Comparison of ENCODE assay signal across 8 mouse cellular contexts in genomic region chr6:113077569-113078030, GRCm38 (mm10). TPM values are rescaled to one million over a fixed set of nuclear protein-coding genes. Genes with fewer than 3 reads are reported as not detected.
DNase-seq lines count a peak whose midpoint lies in the region; ATAC-seq and TF ChIP-seq lines count a peak whose summit lies in the region.

No protein-coding gene starts in this region.

- TF ChIP-seq EP300 in liver, postnatal 0 days (IDR thresholded peaks at IDR 0.05; ENCODE audit: low read depth), result no peak

- H3K4me2 ChIP-seq in forebrain, embryonic 14.5 days (ENCODE audit: low read length), result peak overlapping the region; percentile 94
- peak overlapping the region; percentile 86 for H3K4me2 ChIP-seq in liver, postnatal 0 days (ENCODE audit: low read depth, low read length)

- H3K4me3 ChIP-seq in heart, embryonic 10.5 days, result peak overlapping the region; percentile 93
- H3K4me3 ChIP-seq in E14TG2a.4 (replicated peaks; ENCODE audit: low read length), result peak overlapping the region; percentile 98
- peak overlapping the region; percentile 98 for H3K4me3 ChIP-seq in forebrain, embryonic 14.5 days (ENCODE audit: low read depth, low read length)
- peak overlapping the region; percentile 85 for H3K4me3 ChIP-seq in liver, postnatal 0 days (ENCODE audit: low read depth, low read length)

- under 1% methylated on average over 28 of the region's 28 CpGs for WGBS in heart, embryonic 10.5 days
- 0% methylated on average over 25 of the region's 28 CpGs for WGBS in forebrain, embryonic 14.5 days
- WGBS in liver, postnatal 0 days (ENCODE audit: insufficient replicate concordance), result under 1% methylated on average over 28 of the region's 28 CpGs

- peak overlapping the region; percentile 97 for H3K9ac ChIP-seq in forebrain, embryonic 14.5 days (ENCODE audit: low read length)
- H3K9ac ChIP-seq in liver, postnatal 0 days (replicated peaks), result peak overlapping the region; percentile 99

- no peak for ATAC-seq in forebrain, embryonic 14.5 days
- no peak for ATAC-seq in liver, postnatal 0 days

- H3K27me3 ChIP-seq in heart, embryonic 10.5 days (ENCODE audit: insufficient read depth, poor library complexity, severe bottlenecking), result no peaks in the 10 kb centered on the region
- H3K27me3 ChIP-seq in E14TG2a.4 (ENCODE audit: insufficient read depth, low read length), result no peaks in the 10 kb centered on the region
- H3K27me3 ChIP-seq in forebrain, embryonic 14.5 days (replicated peaks; ENCODE audit: control insufficient read depth, insufficient read depth, low read length), result no peaks in the 10 kb centered on the region
- H3K27me3 ChIP-seq in liver, postnatal 0 days (ENCODE audit: insufficient read depth, low read length), result no peaks in the 10 kb centered on the region

- intact Hi-C loops in heart, postnatal 14 days (cut with DNase I), result loop anchor here (2.0 to 5.0 kb wide), 2 partner anchors 31 to 35 kb away; partner anchors contain the start of gene Thumpd3

- H3K9me3 ChIP-seq in heart, embryonic 10.5 days, result no peaks in the 10 kb centered on the region
- no peaks in the 10 kb centered on the region for H3K9me3 ChIP-seq in E14TG2a.4 (ENCODE audit: low read length)
- no peaks in the 10 kb centered on the region for H3K9me3 ChIP-seq in forebrain, embryonic 14.5 days (replicated peaks; ENCODE audit: control insufficient read depth, low read length)
- H3K9me3 ChIP-seq in liver, postnatal 0 days (ENCODE audit: low read length), result no peaks in the 10 kb centered on the region

- H3K27ac ChIP-seq in heart, embryonic 10.5 days, result peak overlapping the region; percentile 100
- H3K27ac ChIP-seq in forebrain, embryonic 14.5 days (ENCODE audit: low read depth, low read length), result peak overlapping the region; percentile 100
- H3K27ac ChIP-seq in liver, postnatal 0 days (ENCODE audit: low read depth), result peak overlapping the region; percentile 100

- H3K36me3 ChIP-seq in heart, embryonic 10.5 days, result no peaks in the 10 kb centered on the region
- peaks cover 29% of the 10 kb centered on the region for H3K36me3 ChIP-seq in E14TG2a.4 (ENCODE audit: insufficient read depth, low read length)
- H3K36me3 ChIP-seq in forebrain, embryonic 14.5 days (ENCODE audit: control insufficient read depth, insufficient read depth, low read length), result 0 out of 2 replicates have a peak, but pooled peaks cover 3% of the 10 kb centered on the region
- H3K36me3 ChIP-seq in liver, postnatal 0 days (replicated peaks; ENCODE audit: insufficient read depth, low read length), result no peaks in the 10 kb centered on the region

- no peak for DNase-seq in heart, embryonic 10.5 days (ENCODE audit: low spot score)
- DNase-seq in heart, postnatal 14 days, result no peak
- peak; percentile 32 for DNase-seq in forebrain, embryonic 14.5 days (ENCODE audit: low spot score)
- DNase-seq in liver, postnatal 0 days, result no peak
- DNase-seq in cerebellum, postnatal 25 days, result no peak
- DNase-seq in layer of hippocampus, postnatal 14 days (ENCODE audit: low spot score in 2 of 2), result no peak
- no peak for DNase-seq in left cerebral cortex, adult 11 months (ENCODE audit: low spot score)

- H3K4me1 ChIP-seq in heart, embryonic 10.5 days, result peaks cover 30% of the 10 kb centered on the region
- peaks cover 73% of the 10 kb centered on the region for H3K4me1 ChIP-seq in E14TG2a.4 (replicated peaks; ENCODE audit: low read depth, low read length)
- peaks cover 39% of the 10 kb centered on the region for H3K4me1 ChIP-seq in forebrain, embryonic 14.5 days (ENCODE audit: control insufficient read depth, insufficient read depth, low read length)
- peaks cover 23% of the 10 kb centered on the region for H3K4me1 ChIP-seq in liver, postnatal 0 days (ENCODE audit: insufficient read depth)

- no peak for TF ChIP-seq CTCF in E14TG2a.4 (conservative IDR thresholded peaks at IDR 0.05; ENCODE audit: low read length)
- TF ChIP-seq CTCF in liver, postnatal 0 days (IDR thresholded peaks at IDR 0.05; ENCODE audit: low read depth), result no peak

RNA-seq across cellular contexts. Expression of gene Setd5, which starts 0.4 kb away (rescaled TPM):
- polyA plus RNA-seq in heart, embryonic 10.5 days (2016; fragmentation: Nextera tagmentation; extraction: Ambion mirVana), result 69.8 and 82.2 TPM in 2 replicates
- 10 to 100 TPM; 54.2 to 55.8 TPM for total RNA-seq in heart, postnatal 14 days (2021)
- polyA plus RNA-seq in forebrain, embryonic 14.5 days (2014; fragmentation: Nextera tagmentation; extraction: Ambion mirVana), result 44.1 and 47.6 TPM in 2 replicates
- polyA plus RNA-seq in liver, postnatal 0 days (2015; fragmentation: Nextera tagmentation; extraction: Ambion mirVana), result 17.3 and 19.7 TPM in 2 replicates
- total RNA-seq in layer of hippocampus, postnatal 14 days (2021), result 100 to 1,000 TPM; 116 to 125 TPM

RNA-seq across cellular contexts. Expression of gene Thumpd3, which starts 31.6 kb away (rescaled TPM):
- 51.7 and 54.8 TPM in 2 replicates for polyA plus RNA-seq in heart, embryonic 10.5 days (2016; fragmentation: Nextera tagmentation; extraction: Ambion mirVana)
- 10 to 100 TPM; 17.8 to 18.1 TPM for total RNA-seq in heart, postnatal 14 days (2021)
- polyA plus RNA-seq in forebrain, embryonic 14.5 days (2014; fragmentation: Nextera tagmentation; extraction: Ambion mirVana), result 60.1 and 60.7 TPM in 2 replicates
- 23.8 and 25.1 TPM in 2 replicates for polyA plus RNA-seq in liver, postnatal 0 days (2015; fragmentation: Nextera tagmentation; extraction: Ambion mirVana)
- total RNA-seq in layer of hippocampus, postnatal 14 days (2021), result 10 to 100 TPM; 31.5 to 33.1 TPM
